Mouse (Mus musculus) A20 (cell line): ENCODE measurements around the gene Prr14l.
A peak's percentile ranks its signal among the peaks of the same experiment; 100 is the strongest.
"Not testable (repeated sequence)": the region's sequence is repeated elsewhere in the genome, so short reads cannot be mapped to it uniquely, and the experiment has no call there.

ENCODE experiments used
- DNase-seq: peaks from one replicate; pipeline ENCODE4 v3.0.0-alpha.2; 2011; ENCODE audit warnings: low read depth, low spot score

Gene Prr14l

DNA sequence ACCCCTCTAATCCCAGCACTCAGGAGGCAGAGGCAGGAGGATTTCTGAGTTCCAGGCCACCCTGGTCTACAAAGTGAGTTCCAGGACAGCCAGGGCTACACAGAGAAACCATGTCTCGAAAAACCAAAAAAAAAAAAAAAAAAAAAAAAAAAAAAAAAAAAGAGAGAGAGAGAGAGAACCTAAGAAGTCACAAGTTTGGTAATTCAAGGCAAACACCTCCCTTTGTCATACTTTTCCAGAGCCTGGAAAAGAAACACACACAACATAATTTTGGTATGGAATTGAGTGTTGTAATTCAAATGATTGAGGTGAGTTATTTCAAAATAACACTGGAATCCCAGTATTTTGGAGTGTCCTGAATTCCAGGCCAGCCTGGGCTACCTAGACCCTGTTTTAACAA lies 67.6 kb downstream of the Prr14l start:
- DNase-seq, result not testable (repeated sequence)

DNA sequence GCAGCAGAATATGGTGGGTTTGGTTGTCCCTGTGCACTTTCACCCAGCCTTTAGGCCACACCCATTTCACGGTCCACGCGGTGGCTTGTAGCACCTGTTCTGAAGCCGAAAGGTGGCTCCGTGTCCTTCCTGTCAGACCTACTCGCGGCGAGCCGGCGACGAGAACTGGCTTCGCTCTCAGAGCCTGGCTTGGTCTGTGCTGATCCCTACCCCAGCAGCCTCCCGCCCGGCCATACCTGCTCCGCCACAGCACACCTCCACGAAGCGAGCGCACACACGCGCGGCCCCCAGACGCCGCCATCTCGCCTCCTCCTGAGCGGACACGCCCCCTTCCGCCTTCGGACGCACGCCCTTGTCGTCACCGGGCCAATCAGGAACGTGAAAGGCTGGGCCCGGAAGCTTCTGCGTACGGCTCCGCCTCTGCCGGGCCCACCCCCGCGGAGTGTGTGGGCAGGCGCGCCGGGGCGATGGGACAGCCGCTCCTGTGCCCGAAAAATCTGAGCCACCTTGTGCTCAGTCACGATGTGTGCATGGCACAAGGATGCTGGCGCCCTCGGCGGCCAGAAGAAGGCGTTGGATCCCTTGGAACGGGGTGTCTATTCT lies 68.6 kb downstream of the Prr14l start, which contains the start of gene Pisd:
Gene Pisd (minus strand): TSS at position 334 of the 603 bp plus-strand sequence.
- DNase-seq, result peak; percentile 89

DNA sequence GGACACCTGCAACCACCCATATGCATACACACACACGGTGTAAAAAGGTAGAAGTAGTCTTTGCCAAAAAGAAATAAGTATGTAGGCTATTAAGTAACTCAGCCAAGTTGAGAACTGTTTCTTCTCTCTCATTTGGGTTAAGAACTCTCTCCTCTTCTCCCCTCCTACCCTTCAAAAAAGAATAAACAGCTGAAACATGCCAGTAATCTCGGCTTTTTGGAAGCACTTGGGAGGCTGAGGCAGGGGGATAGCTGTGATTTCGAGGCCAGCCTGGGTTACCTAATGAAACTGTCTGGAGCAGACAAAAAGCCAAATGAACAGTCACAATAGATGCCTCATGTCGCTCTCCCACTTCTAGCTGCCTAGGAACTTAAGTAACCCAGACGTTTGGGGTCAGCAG lies 69.3 kb downstream of the Prr14l start:
- DNase-seq, result no peak

DNA sequence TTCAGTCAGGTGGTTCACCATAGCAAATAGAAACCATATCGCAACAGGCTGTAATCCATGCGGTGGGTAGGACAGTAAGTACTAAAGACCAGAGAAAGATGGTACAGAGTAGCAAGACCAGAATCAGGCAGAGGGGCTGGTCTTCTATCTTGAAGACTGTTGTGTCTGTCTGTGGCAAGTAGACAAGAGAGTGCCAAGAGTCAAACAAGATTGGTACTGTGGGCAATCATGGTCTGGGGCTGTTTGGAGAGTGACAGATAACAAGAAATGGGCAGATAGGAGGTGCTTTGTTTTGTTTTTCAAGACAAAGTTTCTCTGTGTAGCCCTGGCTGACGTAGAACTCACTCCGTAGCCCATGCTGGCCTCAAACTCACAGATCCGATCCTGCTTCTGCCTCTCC lies 72.5 kb downstream of the Prr14l start:
- no peak for DNase-seq

- DNase-seq, result no peak
Measured at GRCm38 (mm10) chr5:32778168-32778567, 75.9 kb downstream of the Prr14l start.

- DNase-seq, result no peak
Measured at GRCm38 (mm10) chr5:32772361-32772760, 81.7 kb downstream of the Prr14l start.

- DNase-seq, result no peak
Measured at GRCm38 (mm10) chr5:32767636-32768373, 86.3 kb downstream of the Prr14l start.

DNA sequence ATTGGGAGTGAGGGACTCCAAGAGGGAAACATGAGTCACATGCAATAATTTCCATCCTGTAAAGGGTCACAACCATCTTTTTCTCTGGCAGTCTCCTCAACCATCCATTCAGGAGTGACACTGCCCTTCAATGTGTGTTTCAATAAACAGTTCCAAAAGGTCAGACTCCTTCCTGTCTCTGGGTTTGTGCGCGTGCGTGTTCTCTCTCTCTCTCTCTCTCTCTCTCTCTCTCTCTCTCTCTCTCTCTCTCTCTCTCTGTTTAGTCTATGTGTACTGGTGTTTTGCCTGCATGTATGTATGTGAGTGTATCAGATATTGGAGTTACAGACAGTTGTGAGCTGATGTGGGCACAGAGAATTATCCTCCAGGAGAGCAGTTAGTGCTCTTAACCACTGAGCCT lies 87.1 kb downstream of the Prr14l start:
- DNase-seq, result no peak

DNA sequence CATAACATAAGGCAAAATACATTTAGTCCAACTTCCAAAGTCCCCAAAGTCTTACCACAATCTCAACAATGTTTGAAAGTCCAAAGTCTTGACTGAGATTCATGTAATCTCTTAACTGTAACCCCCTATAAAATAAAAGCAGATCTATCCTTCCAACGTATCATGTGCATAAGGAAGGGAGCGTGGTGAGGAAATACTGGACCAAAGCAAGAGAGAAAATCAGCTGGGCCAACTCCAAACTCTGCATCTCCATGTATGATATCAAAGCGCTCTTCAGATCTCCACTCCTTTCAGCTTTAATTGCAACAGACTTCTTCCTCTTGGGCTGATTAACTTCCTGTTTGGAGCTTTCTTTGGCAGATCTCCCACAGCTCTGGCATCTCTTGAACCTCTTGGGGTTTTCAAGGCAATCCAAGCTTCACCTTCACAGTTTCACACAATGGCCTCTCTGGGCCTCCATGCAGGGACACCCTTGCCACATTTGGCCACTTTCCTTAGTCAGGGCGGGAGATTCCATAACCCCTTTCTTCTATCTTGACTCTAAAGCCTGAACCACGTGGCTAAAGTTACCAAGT lies 92.4 kb downstream of the Prr14l start:
- DNase-seq, result no peak

DNA sequence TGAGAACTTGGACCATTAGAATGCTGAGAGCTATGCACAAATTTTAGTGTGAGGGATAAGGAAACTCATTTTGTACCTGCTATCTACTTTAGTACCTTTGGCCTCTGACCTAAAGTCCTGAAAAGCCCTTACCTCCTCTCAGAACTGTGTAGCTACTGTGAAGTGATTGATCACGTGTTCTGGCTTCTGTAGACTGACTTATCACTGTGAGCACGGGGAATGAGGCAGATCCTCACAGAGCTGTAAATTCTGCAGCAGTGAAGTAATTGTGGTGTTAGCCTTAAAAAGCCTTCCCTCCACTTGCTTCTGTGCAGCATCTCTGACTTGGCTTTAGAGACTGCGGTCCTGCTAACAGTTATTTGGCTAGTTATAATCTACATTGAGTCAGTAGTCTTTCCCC lies 93.3 kb downstream of the Prr14l start:
- peak; percentile 58 for DNase-seq

DNA sequence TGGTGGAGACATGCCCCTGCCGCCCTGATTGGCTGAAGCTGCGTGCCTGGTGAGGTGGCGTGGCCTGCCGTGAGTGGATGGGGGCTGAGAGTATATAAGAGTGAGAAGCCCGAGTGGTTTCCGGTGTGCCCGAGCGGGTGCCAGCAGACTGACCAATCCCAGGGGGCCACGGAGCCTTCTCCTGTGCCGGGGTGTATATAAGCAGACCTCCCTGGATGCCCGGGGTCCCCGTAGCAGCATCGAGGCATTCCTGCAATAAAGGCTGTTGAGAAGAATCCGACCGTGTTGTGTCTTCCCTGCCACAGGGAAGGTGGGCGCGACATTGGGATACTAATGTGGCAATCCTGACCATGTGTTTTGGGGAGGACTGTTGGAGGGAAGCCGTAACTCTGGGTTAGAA lies 93.7 kb downstream of the Prr14l start:
- DNase-seq, result peak; percentile 72

GRCm38 (mm10) chr5:32759662-32760061 lies 94.4 kb downstream of the Prr14l start:
- DNase-seq, result no peak

DNA sequence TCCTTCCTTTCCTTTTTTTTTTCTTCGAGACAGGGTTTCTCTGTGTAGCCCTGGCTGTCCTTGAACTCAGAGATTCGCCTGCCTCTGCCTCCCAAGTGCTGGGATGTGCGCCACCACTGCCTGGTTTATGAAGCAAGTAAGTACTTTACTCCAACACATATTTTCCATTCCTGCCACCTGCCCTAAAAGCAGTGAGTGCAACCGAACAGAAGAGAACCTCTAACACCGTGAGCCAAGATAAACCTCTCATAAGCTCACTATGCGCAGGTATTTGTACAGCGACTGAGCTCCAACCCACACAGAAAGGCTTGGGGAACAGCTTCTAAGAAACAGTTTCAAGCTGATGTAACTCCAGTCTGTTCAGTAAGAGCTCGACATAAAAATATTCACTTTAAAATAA lies 97.9 kb downstream of the Prr14l start:
- no peak for DNase-seq

GRCm38 (mm10) chr5:32751736-32752135 lies 102.3 kb downstream of the Prr14l start:
- DNase-seq, result peak; percentile 83

- peak; percentile 26 for DNase-seq
Measured at GRCm38 (mm10) chr5:32748936-32749335, 105.1 kb downstream of the Prr14l start.

DNA sequence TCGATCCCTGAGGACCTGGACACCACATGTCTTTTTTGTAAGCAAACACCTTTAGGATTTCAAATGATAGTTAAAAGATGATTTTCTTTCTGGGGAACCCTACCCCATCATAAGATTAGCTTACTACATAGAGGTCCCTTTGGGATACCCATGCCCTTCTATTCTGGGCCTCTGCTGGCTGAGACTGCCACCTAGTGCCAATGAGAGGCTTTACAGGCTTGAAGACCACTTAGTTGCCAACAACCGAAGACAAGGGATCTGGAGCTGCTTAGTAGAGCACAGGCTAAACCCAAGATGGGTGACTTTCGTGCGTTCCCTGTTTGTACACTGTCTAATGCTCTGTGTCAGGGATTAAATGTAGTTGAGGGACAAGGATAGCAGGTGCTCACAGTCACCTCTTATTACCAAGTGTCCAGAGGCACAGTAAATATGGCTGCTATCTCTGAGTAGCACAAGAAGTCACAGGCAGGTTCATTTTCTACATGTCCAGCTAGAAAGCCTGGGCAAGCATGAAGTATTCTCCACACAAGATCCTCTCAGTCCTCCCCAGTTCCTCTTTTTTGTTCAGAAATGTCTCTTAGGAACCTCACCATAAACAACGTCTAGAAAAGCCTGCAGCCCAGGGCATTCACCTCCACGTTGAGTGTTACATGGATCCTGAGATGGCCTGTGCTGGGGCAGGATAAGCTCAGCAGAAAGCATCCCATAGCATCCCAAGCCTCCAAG lies 106.2 kb downstream of the Prr14l start:
- peak; percentile 62 for DNase-seq

GRCm38 (mm10) chr5:32745705-32746655 lies 108.1 kb downstream of the Prr14l start:
- DNase-seq, result no peak

DNA sequence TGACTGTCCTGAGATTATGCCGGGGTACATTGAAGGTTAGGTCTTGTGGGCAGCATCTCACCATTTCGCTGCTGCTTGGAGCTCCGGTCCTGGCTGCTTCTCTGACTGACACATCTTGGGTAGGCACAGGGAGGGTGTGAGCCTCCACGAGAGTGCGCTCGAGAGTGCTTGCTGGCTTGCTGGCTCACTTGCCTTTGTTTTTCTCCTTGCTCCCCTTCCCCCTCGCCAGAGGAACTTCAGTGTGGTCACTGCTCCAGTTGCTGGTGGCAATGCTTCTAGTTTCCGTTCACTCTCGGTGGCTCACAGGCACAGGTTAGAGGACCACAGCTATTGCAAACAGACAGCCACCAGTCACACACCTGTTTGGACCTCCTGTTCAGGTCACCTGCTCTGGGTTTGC lies 111.9 kb downstream of the Prr14l start:
- DNase-seq, result no peak

DNA sequence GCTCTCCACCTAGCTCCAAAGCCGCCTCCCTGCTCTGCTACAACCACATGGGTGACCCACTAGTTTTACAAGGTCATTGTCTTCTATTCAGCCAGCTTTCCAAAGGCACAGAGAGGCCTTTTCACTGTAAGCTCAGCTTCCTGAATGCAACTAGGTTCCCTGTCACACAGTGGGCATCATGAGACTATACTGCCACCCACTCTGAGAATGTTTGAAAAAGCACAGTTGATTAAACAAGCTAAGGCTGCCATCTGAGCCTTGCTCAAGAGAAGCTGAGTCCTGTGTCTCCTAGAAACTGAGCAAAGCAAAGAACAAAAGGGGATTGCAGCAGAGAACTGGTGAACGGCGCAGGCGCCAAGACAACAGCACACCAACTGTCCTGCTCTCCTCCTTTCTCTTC lies 112.7 kb downstream of the Prr14l start:
- DNase-seq, result not testable (repeated sequence)

DNA sequence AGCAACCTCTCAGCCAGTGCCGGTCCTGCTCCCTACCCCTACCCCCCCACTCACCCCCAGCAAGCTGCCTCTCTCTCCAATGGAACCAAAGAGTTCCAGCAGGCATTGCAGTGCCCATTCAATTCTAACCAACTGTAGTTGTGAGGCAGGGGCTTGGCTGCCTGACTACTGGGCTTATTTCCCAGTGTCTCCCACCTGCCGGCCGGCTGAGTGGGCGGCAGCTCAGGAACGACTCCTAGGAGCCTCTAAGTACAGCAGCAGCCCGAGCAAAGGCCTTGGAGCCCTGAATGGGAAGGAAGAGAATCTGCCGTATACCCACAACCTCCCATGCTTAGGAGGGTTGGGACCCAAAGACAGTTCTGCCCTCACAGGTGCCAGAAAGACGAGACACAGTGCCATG lies 113.2 kb downstream of the Prr14l start:
- DNase-seq, result not testable (repeated sequence)

DNA sequence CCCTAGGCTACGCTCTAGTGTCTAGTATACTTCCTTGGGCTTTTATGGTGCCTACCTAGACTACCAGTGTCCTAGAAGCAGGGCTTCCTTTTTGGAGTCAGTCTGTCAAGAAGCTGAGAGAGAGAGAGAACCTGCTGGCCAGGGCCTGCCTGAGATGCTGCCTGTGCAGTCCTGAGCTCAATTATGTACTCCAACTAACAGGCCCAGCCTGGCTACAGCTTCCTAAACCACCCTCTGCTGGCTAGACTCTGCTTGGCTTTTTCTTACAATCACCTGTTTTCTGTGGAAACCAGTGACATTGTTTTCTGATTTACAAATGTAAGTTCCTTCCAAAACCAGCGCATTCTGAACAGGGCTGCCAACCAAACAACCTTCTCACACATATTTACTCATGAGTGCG lies 113.9 kb downstream of the Prr14l start:
- no peak for DNase-seq
